ENCODE assay signal across 8 mouse cellular contexts in genomic region chr9:111311031-111311842, GRCm38 (mm10). TPM values are rescaled to one million over a fixed set of nuclear protein-coding genes. Genes with fewer than 3 reads are reported as not detected.
DNase-seq lines count a peak whose midpoint lies in the region; ATAC-seq and TF ChIP-seq lines count a peak whose summit lies in the region.

TSS of gene Trank1 (plus strand) at chr9:111311739.

- peak; percentile 40 for ATAC-seq in lung, postnatal 0 days
- peak; percentile 69 for ATAC-seq in forebrain, postnatal 0 days
- 0 out of 2 replicates have a peak, but pooled peaks have one; percentile 21 for ATAC-seq in liver, postnatal 0 days
- 0 out of 2 replicates have a peak, but pooled peaks have one; percentile 18 for ATAC-seq in stomach, embryonic 14.5 days (ENCODE audit: insufficient number of reproducible peaks, insufficient read depth, low FRiP score, low read depth)
- ATAC-seq in activated CD4-positive, CD25-positive, alpha-beta regulatory T cell, adult 4 months = no peak

- peak within 1 kb of the TSS; percentile 37 for H3K4me3 ChIP-seq in lung, postnatal 0 days (ENCODE audit: low read depth, low read length)
- peak within 1 kb of the TSS; percentile 33 for H3K4me3 ChIP-seq in brown adipose tissue, adult 24 weeks (ENCODE audit: insufficient read depth, low read depth, low read length)
- peak within 1 kb of the TSS; percentile 61 for H3K4me3 ChIP-seq in forebrain, postnatal 0 days (ENCODE audit: low read depth, low read length)
- H3K4me3 ChIP-seq in liver, postnatal 0 days (ENCODE audit: low read depth, low read length) = peak within 1 kb of the TSS; percentile 39
- peak within 1 kb of the TSS; percentile 46 for H3K4me3 ChIP-seq in stomach, embryonic 14.5 days (ENCODE audit: low read depth, low read length)

- no peak within 1 kb of the TSS for H3K9ac ChIP-seq in lung, postnatal 0 days (replicated peaks; ENCODE audit: low read depth)
- H3K9ac ChIP-seq in forebrain, postnatal 0 days = peak within 1 kb of the TSS; percentile 66
- H3K9ac ChIP-seq in liver, postnatal 0 days (replicated peaks) = no peak within 1 kb of the TSS
- 0 out of 2 replicates have a peak within 1 kb of the TSS, but pooled peaks have one; percentile 10 for H3K9ac ChIP-seq in stomach, embryonic 14.5 days (replicated peaks; ENCODE audit: low read depth, low read length)

- no peak for DNase-seq in lung, postnatal 0 days (ENCODE audit: low spot score)
- DNase-seq in lung, postnatal 36 days = no peak
- peak; percentile 68 for DNase-seq in forebrain, postnatal 0 days
- peak; percentile 32 for DNase-seq in kidney, postnatal 10 days
- peak; percentile 16 for DNase-seq in liver, postnatal 0 days

- peak within 1 kb of the TSS; percentile 62 for H3K4me2 ChIP-seq in lung, postnatal 0 days (replicated peaks; ENCODE audit: low read depth, low read length)
- peak within 1 kb of the TSS; percentile 78 for H3K4me2 ChIP-seq in forebrain, postnatal 0 days (ENCODE audit: low read depth)
- peak within 1 kb of the TSS; percentile 61 for H3K4me2 ChIP-seq in liver, postnatal 0 days (ENCODE audit: low read depth, low read length)
- H3K4me2 ChIP-seq in stomach, embryonic 14.5 days (replicated peaks; ENCODE audit: low read depth, low read length) = peak within 1 kb of the TSS; percentile 94

- no peak within 1 kb of the TSS for H3K27ac ChIP-seq in lung, postnatal 0 days (ENCODE audit: low read length)
- H3K27ac ChIP-seq in brown adipose tissue, adult 24 weeks (replicated peaks; ENCODE audit: low read depth, low read length) = no peak within 1 kb of the TSS
- H3K27ac ChIP-seq in forebrain, postnatal 0 days (ENCODE audit: low read depth, low read length) = peak within 1 kb of the TSS; percentile 76
- H3K27ac ChIP-seq in liver, postnatal 0 days (ENCODE audit: low read depth) = no peak within 1 kb of the TSS
- H3K27ac ChIP-seq in stomach, embryonic 14.5 days (ENCODE audit: low read length) = no peak within 1 kb of the TSS

- H3K4me1 ChIP-seq in lung, postnatal 0 days (ENCODE audit: insufficient read depth, low read depth, low read length) = 0 out of 2 replicates have a peak, but pooled peaks cover 5% of the 10 kb centered on the region
- peaks cover 2% of the 10 kb centered on the region; the same call in 1 of the 2 replicates for H3K4me1 ChIP-seq in brown adipose tissue, adult 24 weeks (ENCODE audit: control insufficient read depth, insufficient read depth, insufficient read length, low read length)
- no peaks in the 10 kb centered on the region for H3K4me1 ChIP-seq in forebrain, postnatal 0 days (ENCODE audit: insufficient read depth)
- peaks cover 4% of the 10 kb centered on the region for H3K4me1 ChIP-seq in liver, postnatal 0 days (ENCODE audit: insufficient read depth)
- H3K4me1 ChIP-seq in stomach, embryonic 14.5 days (ENCODE audit: control insufficient read depth, insufficient read depth, low read length) = 0 out of 2 replicates have a peak, but pooled peaks cover 11% of the 10 kb centered on the region

- H3K9me3 ChIP-seq in lung, postnatal 0 days (ENCODE audit: low read length) = no peaks in the 10 kb centered on the region
- H3K9me3 ChIP-seq in forebrain, postnatal 0 days (ENCODE audit: low read length) = no peaks in the 10 kb centered on the region; the same call in 1 of the 2 replicates
- H3K9me3 ChIP-seq in liver, postnatal 0 days (ENCODE audit: low read length) = 0 out of 2 replicates have a peak, but pooled peaks cover 4% of the 10 kb centered on the region
- peaks cover 12% of the 10 kb centered on the region; the same call in 1 of the 2 replicates for H3K9me3 ChIP-seq in stomach, embryonic 14.5 days (ENCODE audit: control insufficient read depth, low read depth, low read length)

- TF ChIP-seq EP300 in lung, postnatal 0 days (IDR thresholded peaks at IDR 0.05) = no peak
- TF ChIP-seq EP300 in liver, postnatal 0 days (IDR thresholded peaks at IDR 0.05; ENCODE audit: low read depth) = no peak

- H3K36me3 ChIP-seq in lung, postnatal 0 days (ENCODE audit: insufficient read depth, low read length) = no peaks in the 10 kb centered on the region
- H3K36me3 ChIP-seq in forebrain, postnatal 0 days (ENCODE audit: insufficient read depth) = no peaks in the 10 kb centered on the region
- no peaks in the 10 kb centered on the region for H3K36me3 ChIP-seq in liver, postnatal 0 days (replicated peaks; ENCODE audit: insufficient read depth, low read length)
- no peaks in the 10 kb centered on the region for H3K36me3 ChIP-seq in stomach, embryonic 14.5 days (ENCODE audit: control insufficient read depth, insufficient read depth, low read length)

- peaks cover 30% of the 10 kb centered on the region for H3K27me3 ChIP-seq in lung, postnatal 0 days (replicated peaks; ENCODE audit: insufficient read depth, low read length)
- H3K27me3 ChIP-seq in forebrain, postnatal 0 days (ENCODE audit: insufficient read depth, low read length) = peaks cover 24% of the 10 kb centered on the region
- H3K27me3 ChIP-seq in liver, postnatal 0 days (ENCODE audit: insufficient read depth, low read length) = peaks cover 55% of the 10 kb centered on the region
- H3K27me3 ChIP-seq in stomach, embryonic 14.5 days (ENCODE audit: control insufficient read depth, insufficient read depth, low read length) = peaks cover 40% of the 10 kb centered on the region

- TF ChIP-seq CTCF in lung, postnatal 0 days (IDR thresholded peaks at IDR 0.05) = no peak
- TF ChIP-seq CTCF in forebrain, postnatal 0 days (IDR thresholded peaks at IDR 0.05; ENCODE audit: low read depth) = 0 out of 2 replicates have a peak, but pooled peaks have one; percentile 2
- TF ChIP-seq CTCF in liver, postnatal 0 days (IDR thresholded peaks at IDR 0.05; ENCODE audit: low read depth) = no peak

- 14% methylated on average over 51 of the region's 72 CpGs for WGBS in lung, postnatal 0 days
- WGBS in forebrain, postnatal 0 days = 9% methylated on average over 64 of the region's 72 CpGs
- 20% methylated on average over 57 of the region's 72 CpGs for WGBS in liver, postnatal 0 days (ENCODE audit: insufficient replicate concordance)
- WGBS in stomach, embryonic 14.5 days = 12% methylated on average over 72 of the region's 72 CpGs

RNA-seq across cellular contexts. Expression of gene Trank1, which starts in this region (rescaled TPM):
- polyA plus RNA-seq in lung, postnatal 0 days (2015; fragmentation: Nextera tagmentation; extraction: Ambion mirVana) = 0.02 and 0.08 TPM in 2 replicates
- not detected in 2 replicates for polyA plus RNA-seq in brown adipose tissue, adult 24 weeks (2012; ENCODE audit: insufficient read depth, insufficient read length, missing spikeins)
- 61.7 and 92.5 TPM in 2 replicates for total RNA-seq in forebrain, postnatal 0 days (2014; rRNA removed)
- 7.5 and 10.9 TPM in 2 replicates for polyA plus RNA-seq in forebrain, postnatal 0 days (2015; fragmentation: Nextera tagmentation; extraction: Ambion mirVana)
- 0.02 TPM in 1 of 2 replicates, not detected in the other for polyA plus RNA-seq in liver, postnatal 0 days (2015; fragmentation: Nextera tagmentation; extraction: Ambion mirVana)
- 0.10 and 0.20 TPM in 2 replicates for polyA plus RNA-seq in stomach, embryonic 14.5 days (2014; fragmentation: Nextera tagmentation; extraction: Ambion mirVana)
- polyA plus RNA-seq in activated CD4-positive, CD25-positive, alpha-beta regulatory T cell, adult 4 months (2017; shearing (Covaris generic)) = under 1 TPM in 1 of 2 experiments, not detected in 1; 0.45 TPM

Comparison
In these comparisons a context has a peak if more than half of its experiments do, and no peak if none do; other contexts are left out.
1. Peak in ATAC-seq, H3K4me3 ChIP-seq and H3K4me2 ChIP-seq in lung, postnatal 0 days; RNA of the gene not detected or under 1 TPM.
2. Peak in DNase-seq, ATAC-seq, H3K4me3 ChIP-seq and H3K4me2 ChIP-seq in liver, postnatal 0 days; RNA of the gene not detected or under 1 TPM.
3. Peak in ATAC-seq, H3K4me3 ChIP-seq, H3K9ac ChIP-seq and H3K4me2 ChIP-seq in stomach, embryonic 14.5 days; RNA of the gene not detected or under 1 TPM.
4. DNase-seq: peak in forebrain, postnatal 0 days (single experiment) and kidney, postnatal 10 days (single experiment); none in lung, postnatal 0 days (single experiment) and lung, postnatal 36 days (single experiment).
5. Peak in every context shown above with its lines, with median percentiles within 50 percentile points of each other: H3K4me2 ChIP-seq and H3K4me3 ChIP-seq.